Mouse (Mus musculus) cerebellum, adult 9-10 months (tissue): Measurements from ENCODE around the gene Ush1c.
A peak's percentile ranks its signal among the peaks of the same experiment; 100 is the strongest.

Experiments used
- DNase-seq: peaks from one replicate; pipeline ENCODE4 v3.0.0; 2022

The Ush1c gene

GRCm38 (mm10) chr7:46238346-46238745 is at the start of gene Ush1c:
Gene Ush1c (minus strand): TSS chr7:46238503.
- DNase-seq, result no peak

- DNase-seq, result no peak
Observed at GRCm38 (mm10) chr7:46287051-46287450, 48.7 kb upstream of the Ush1c start.

GRCm38 (mm10) chr7:46286391-46286790 is 48.1 kb upstream of the Ush1c start:
- no peak for DNase-seq

GRCm38 (mm10) chr7:46285161-46285839 is 47.0 kb upstream of the Ush1c start:
- DNase-seq, result no peak

GRCm38 (mm10) chr7:46283681-46284080 is 45.4 kb upstream of the Ush1c start:
- DNase-seq, result no peak

GRCm38 (mm10) chr7:46282276-46282675 is 44.0 kb upstream of the Ush1c start:
- no peak for DNase-seq

- DNase-seq, result no peak
Observed at GRCm38 (mm10) chr7:46280896-46281295, 42.6 kb upstream of the Ush1c start.

GRCm38 (mm10) chr7:46279946-46280345 is 41.6 kb upstream of the Ush1c start:
- peak; percentile 78 for DNase-seq

- DNase-seq, result no peak
Observed at GRCm38 (mm10) chr7:46276156-46276555, 37.9 kb upstream of the Ush1c start.

- no peak for DNase-seq
Observed at GRCm38 (mm10) chr7:46251841-46252240, 13.5 kb upstream of the Ush1c start.

GRCm38 (mm10) chr7:46247606-46248005 is 9.3 kb upstream of the Ush1c start:
- DNase-seq, result no peak

GRCm38 (mm10) chr7:46246876-46247275 is 8.6 kb upstream of the Ush1c start:
- no peak for DNase-seq

- DNase-seq, result no peak
Observed at GRCm38 (mm10) chr7:46240696-46241095, 2.4 kb upstream of the Ush1c start, which contains the start of gene Otog. Gene Otog (plus strand): TSS chr7:46240987.

- DNase-seq, result peak; percentile 59
Observed at GRCm38 (mm10) chr7:46240091-46240490, 1.8 kb upstream of the Ush1c start.

- DNase-seq, result no peak
Observed at GRCm38 (mm10) chr7:46237192-46237591, 1.1 kb downstream of the Ush1c start.

- DNase-seq, result no peak
Observed at GRCm38 (mm10) chr7:46236363-46236762, 1.9 kb downstream of the Ush1c start.

GRCm38 (mm10) chr7:46235948-46236347 is 2.4 kb downstream of the Ush1c start:
- no peak for DNase-seq

GRCm38 (mm10) chr7:46226936-46227335 is 11.4 kb downstream of the Ush1c start:
- DNase-seq, result peak; percentile 41

- peak; percentile 63 for DNase-seq
Observed at GRCm38 (mm10) chr7:46226253-46226652, 12.1 kb downstream of the Ush1c start.

- DNase-seq, result no peak
Observed at GRCm38 (mm10) chr7:46220591-46221129, 17.6 kb downstream of the Ush1c start.

- DNase-seq, result no peak
Observed at GRCm38 (mm10) chr7:46218415-46218814, 19.9 kb downstream of the Ush1c start.

GRCm38 (mm10) chr7:46216481-46216880 is 21.8 kb downstream of the Ush1c start:
- DNase-seq, result no peak

- DNase-seq, result no peak
Observed at GRCm38 (mm10) chr7:46210276-46210675, 28.0 kb downstream of the Ush1c start.

- no peak for DNase-seq
Observed at GRCm38 (mm10) chr7:46208131-46208530, 30.2 kb downstream of the Ush1c start.

- no peak for DNase-seq
Observed at GRCm38 (mm10) chr7:46204775-46205174, 33.5 kb downstream of the Ush1c start.
